Mouse (Mus musculus) CH12.LX (cell line): ENCODE measurements at regions not wholly inside any gene's neighbourhood (a gene's known extent, or its start where the extent isn't known, plus 50 kb on each side); places are given as distances from the start of the nearest gene placed in this dataset.

Source experiments
- DNase-seq: peaks from one replicate; pipeline ENCODE4 v3.0.0-alpha.2; 2013; ENCODE audit errors: extremely low read depth
- H3K27ac ChIP-seq: 2 replicates; pipeline ENCODE4 v1.5.1; 2012; ENCODE audit warnings: low read depth, mild to moderate bottlenecking, control low read depth, moderate library complexity; ENCODE audit not compliant: insufficient read depth
- H3K27me3 ChIP-seq: replicated peaks from 2 replicates; pipeline ENCODE3; 2012; ENCODE audit warnings: inconsistent platforms
- H3K36me3 ChIP-seq, 2 experiments: replicated peaks in 1 of 2; 2 replicates each; pipeline versions ENCODE3 to v1.6.1; 2012; ENCODE audit warnings: inconsistent platforms in 1 of 2, low read length in 1 of 2, mild to moderate bottlenecking in 1 of 2, mixed read lengths in 1 of 2, moderate library complexity in 1 of 2; ENCODE audit not compliant: control insufficient read depth in 1 of 2, insufficient read depth in 1 of 2
- H3K4me1 ChIP-seq, 2 experiments: 2 replicates each; pipeline ENCODE4 v1.6.1; 2012; ENCODE audit warnings: inconsistent platforms in 1 of 2, moderate library complexity in 1 of 2; ENCODE audit not compliant: insufficient read depth in 2 of 2, control insufficient read depth in 1 of 2
- H3K4me2 ChIP-seq: 2 replicates; pipeline ENCODE4 v1.6.1; 2012; ENCODE audit warnings: low read depth, mild to moderate bottlenecking, control low read depth; ENCODE audit not compliant: poor library complexity, insufficient read depth, severe bottlenecking
- H3K4me3 ChIP-seq, 3 experiments: fragments of 150-350 bp in 1 of 3; sonication (generic) in 1 of 3; replicated peaks in 1 of 3; 2 replicates each; pipeline versions ENCODE3 to v1.5.1; 2011 to 2012; ENCODE audit warnings: low read depth in 2 of 3, low read length in 2 of 3, mild to moderate bottlenecking in 2 of 3, moderate library complexity in 2 of 3, control low read depth in 1 of 3, improper control_type of control experiment in 1 of 3, inconsistent platforms in 1 of 3, mixed read lengths in 1 of 3; ENCODE audit not compliant: poor library complexity in 1 of 3
- H3K79me2 ChIP-seq: replicated peaks from 2 replicates; pipeline ENCODE4 v1.6.1; 2012; ENCODE audit warnings: mild to moderate bottlenecking, moderate library complexity; ENCODE audit not compliant: control insufficient read depth, poor library complexity, insufficient read depth, severe bottlenecking; ENCODE audit errors: extremely low read depth
- H3K9ac ChIP-seq: 2 replicates; pipeline ENCODE4 v1.6.1; 2012; ENCODE audit warnings: low read depth, mild to moderate bottlenecking, control low read depth, moderate library complexity; ENCODE audit not compliant: insufficient read depth
- H3K9me3 ChIP-seq: replicated peaks from 2 replicates; pipeline ENCODE3; 2012; ENCODE audit warnings: low read length, inconsistent platforms, mixed read lengths
- BHLHE40 ChIP-seq: IDR thresholded peaks from 2 replicates; pipeline ENCODE4 v1.6.1; 2011; ENCODE audit warnings: mild to moderate bottlenecking, low read depth, low read length, improper control_type of control experiment
- CHD1 ChIP-seq: IDR thresholded peaks from 2 replicates; pipeline ENCODE4 v1.6.1; 2012; ENCODE audit warnings: low read depth, low read length, improper control_type of control experiment, inconsistent platforms
- CTCF ChIP-seq, 2 experiments: IDR thresholded peaks in 1 of 2; conservative IDR thresholded peaks in 1 of 2; 2 replicates each; pipeline ENCODE4 v1.5.1; 2011 to 2012; ENCODE audit warnings: low read depth in 2 of 2, low read length in 2 of 2, improper control_type of control experiment in 1 of 2, inconsistent platforms in 1 of 2, mild to moderate bottlenecking in 1 of 2, moderate library complexity in 1 of 2
- HCFC1 ChIP-seq: IDR thresholded peaks from 2 replicates; pipeline ENCODE4 v1.6.1; 2012; ENCODE audit warnings: low read depth, mild to moderate bottlenecking, inconsistent platforms, low read length, improper control_type of control experiment
- IRF4 ChIP-seq: IDR thresholded peaks from 2 replicates; pipeline ENCODE4 v1.6.1; 2014; ENCODE audit warnings: low read depth, mild to moderate bottlenecking, inconsistent platforms, low read length, improper control_type of control experiment
- JUN ChIP-seq: IDR thresholded peaks from 2 replicates; pipeline ENCODE4 v1.6.1; 2011; ENCODE audit warnings: low read depth, mild to moderate bottlenecking, low read length, improper control_type of control experiment, moderate library complexity; ENCODE audit not compliant: insufficient read depth
- JUND ChIP-seq: conservative IDR thresholded peaks from 2 replicates; pipeline ENCODE4 v1.6.1; 2011; ENCODE audit warnings: low read depth, low read length, improper control_type of control experiment
- MAFK ChIP-seq: IDR thresholded peaks from 2 replicates; pipeline ENCODE4 v1.6.1; 2011; ENCODE audit warnings: low read length, improper control_type of control experiment; ENCODE audit not compliant: insufficient replicate concordance
- MAZ ChIP-seq: IDR thresholded peaks from 2 replicates; pipeline ENCODE4 v1.6.1; 2012; ENCODE audit warnings: low read depth, mild to moderate bottlenecking, inconsistent platforms, low read length, improper control_type of control experiment, moderate library complexity
- MEF2A ChIP-seq: IDR thresholded peaks from 2 replicates; pipeline ENCODE4 v1.6.1; 2014; ENCODE audit warnings: low read depth, mild to moderate bottlenecking, inconsistent platforms, low read length, improper control_type of control experiment, borderline replicate concordance
- MYC ChIP-seq: IDR thresholded peaks from 2 replicates; pipeline ENCODE4 v1.6.1; 2011; ENCODE audit warnings: low read depth, mild to moderate bottlenecking, improper control_type of control experiment, low read length
- NRF1 ChIP-seq: IDR thresholded peaks from 2 replicates; pipeline ENCODE4 v1.6.1; 2014; ENCODE audit warnings: low read depth, mild to moderate bottlenecking, inconsistent platforms, low read length, improper control_type of control experiment, moderate library complexity
- PAX5 ChIP-seq: IDR thresholded peaks from 2 replicates; pipeline ENCODE4 v1.6.1; 2012; ENCODE audit warnings: low read length, inconsistent platforms, mixed read lengths
- RAD21 ChIP-seq: IDR thresholded peaks from 2 replicates; pipeline ENCODE4 v1.6.1; 2011; ENCODE audit warnings: low read depth, mild to moderate bottlenecking, low read length, improper control_type of control experiment, moderate library complexity
- SIN3A ChIP-seq: IDR thresholded peaks from 2 replicates; pipeline ENCODE4 v1.6.1; 2012; ENCODE audit warnings: low read length, improper control_type of control experiment, inconsistent platforms
- SMC3 ChIP-seq: IDR thresholded peaks from 2 replicates; pipeline ENCODE4 v1.6.1; 2011; ENCODE audit warnings: low read depth, low read length, improper control_type of control experiment
- TBP ChIP-seq: conservative IDR thresholded peaks from 2 replicates; pipeline ENCODE4 v1.6.1; 2011; ENCODE audit warnings: low read depth, low read length, improper control_type of control experiment
- TCF12 ChIP-seq: IDR thresholded peaks from 2 replicates; pipeline ENCODE4 v1.6.1; 2014; ENCODE audit warnings: low read depth, mild to moderate bottlenecking, inconsistent platforms, low read length, improper control_type of control experiment
- UBTF ChIP-seq: IDR thresholded peaks from 2 replicates; pipeline ENCODE4 v1.6.1; 2012; ENCODE audit warnings: low read depth, mild to moderate bottlenecking, inconsistent platforms, low read length, improper control_type of control experiment, moderate library complexity
- USF1 ChIP-seq: IDR thresholded peaks from 2 replicates; pipeline ENCODE4 v1.6.1; 2014; ENCODE audit warnings: low read depth, mild to moderate bottlenecking, inconsistent platforms, low read length, improper control_type of control experiment
- USF2 ChIP-seq: conservative IDR thresholded peaks from 2 replicates; pipeline ENCODE4 v1.6.1; 2011; ENCODE audit warnings: low read depth, low read length, improper control_type of control experiment
- ZC3H11A ChIP-seq: IDR thresholded peaks from 2 replicates; pipeline ENCODE4 v1.6.1; 2012; ENCODE audit warnings: low read depth, mild to moderate bottlenecking, inconsistent platforms, low read length, improper control_type of control experiment
- ZKSCAN1 ChIP-seq: IDR thresholded peaks from 2 replicates; pipeline ENCODE4 v1.6.1; 2012; ENCODE audit warnings: low read depth, inconsistent platforms, low read length, improper control_type of control experiment, borderline replicate concordance
- ZMIZ1 ChIP-seq: IDR thresholded peaks from 2 replicates; pipeline ENCODE4 v1.6.1; 2012; ENCODE audit warnings: low read depth, mild to moderate bottlenecking, inconsistent platforms, low read length, improper control_type of control experiment
- ZNF384 ChIP-seq: IDR thresholded peaks from 2 replicates; pipeline ENCODE4 v1.6.1; 2012; ENCODE audit warnings: low read depth, low read length, improper control_type of control experiment, inconsistent platforms
- dilution Hi-C: fragments of 300-500 bp; cut with MboI; formaldehyde crosslinking; loops from 2 replicates; pipeline ENCODE4 v1.14.3; 2020; ENCODE audit warnings: low sequenced_read_pairs; ENCODE audit not compliant: extremely low pct_unique_long_range_greater_than_20kb, extremely low pct_ligation_motif_present
- in situ Hi-C: fragments of 300-500 bp; cut with MboI; formaldehyde crosslinking; loops from 3 replicates; pipeline ENCODE4 v1.14.3; 2019; ENCODE audit warnings: low sequenced_read_pairs, low pct_ligation_motif_present, low pct_unique_long_range_greater_than_20kb, mixed read lengths

DNA sequence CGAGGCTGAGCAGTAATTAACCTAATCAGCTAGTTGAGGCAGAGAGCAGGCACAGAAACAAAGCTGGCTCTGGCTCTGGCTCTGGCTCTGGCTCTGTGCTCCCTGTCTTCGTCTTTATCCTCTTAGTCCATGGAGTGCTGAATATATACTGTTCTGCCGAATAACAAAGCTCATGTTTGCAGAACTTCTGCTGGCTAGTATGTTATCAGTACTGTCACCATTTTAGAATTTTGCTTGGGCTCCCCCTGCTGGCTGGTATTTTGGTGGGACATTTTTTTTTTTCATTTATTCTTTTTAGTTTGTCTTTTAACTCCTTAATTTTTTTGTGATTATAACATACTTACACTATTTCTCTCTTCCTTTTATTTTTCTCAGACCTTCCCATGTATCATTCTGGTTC is 77.8 kb upstream of the Slc39a10 start:
- peak overlapping the region; percentile 60; the same call in 1 of the 2 replicates for H3K4me2 ChIP-seq
- in situ Hi-C loops: no loop called here
- peak; percentile 48 for DNase-seq
- H3K79me2 ChIP-seq: no peaks in the 10 kb centered on the region
- H3K36me3 ChIP-seq: no peaks in the 10 kb centered on the region
- H3K27ac ChIP-seq: no peak overlapping the region
- no peaks in the 10 kb centered on the region for H3K27me3 ChIP-seq
- H3K9ac ChIP-seq: no peak overlapping the region
- H3K4me3 ChIP-seq: no peak overlapping the region
- 0 out of 4 replicates have a peak, but pooled peaks cover 0 to 2% of the 10 kb centered on the region in 2 experiments for H3K4me1 ChIP-seq
- dilution Hi-C loops: no loop called here
- H3K9me3 ChIP-seq: no peaks in the 10 kb centered on the region
- peak; percentile 82 for TF ChIP-seq SMC3
- 0 out of 2 replicates have a peak, but pooled peaks have one; percentile 14 for TF ChIP-seq TCF12
- TF ChIP-seq RAD21: peak; percentile 71
- peak; percentile 94 for TF ChIP-seq ZNF384
- no peak for TF ChIP-seq BHLHE40
- no peak for TF ChIP-seq MAZ
- no peak for TF ChIP-seq PAX5
- no peak for TF ChIP-seq HCFC1
- peak; percentile 42 for TF ChIP-seq ZC3H11A
- TF ChIP-seq SIN3A: no peak
- peak; percentile 7 to 77; a peak in 2 of 4 replicates for TF ChIP-seq CTCF (conservative IDR thresholded peaks at IDR 0.05 in 1 of 2, IDR thresholded peaks at IDR 0.05 in 1 of 2; ENCODE audit: low read depth in 2 of 2, low read length in 2 of 2)

DNA sequence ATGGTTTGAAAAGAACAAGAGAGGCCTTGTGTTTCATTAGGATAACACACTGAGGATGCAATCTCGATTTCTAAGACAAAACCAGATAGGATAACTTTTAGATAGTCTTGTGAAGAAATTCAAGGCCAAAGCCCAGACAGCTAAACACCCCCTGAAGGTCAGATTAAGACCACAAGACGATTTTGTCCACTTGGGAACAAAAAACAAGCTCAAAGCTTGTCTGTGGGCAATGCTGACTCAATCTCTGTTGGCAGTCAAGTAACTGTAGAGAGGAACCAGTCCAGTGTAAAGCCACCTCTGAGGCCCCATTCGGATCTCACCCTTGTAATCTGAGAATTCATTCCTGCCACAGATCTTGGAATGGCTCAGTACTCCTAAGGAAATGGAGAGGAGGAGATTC is 75.7 kb upstream of the Slc39a10 start:
- no peaks in the 10 kb centered on the region for H3K27me3 ChIP-seq
- H3K4me1 ChIP-seq: 0 out of 4 replicates have a peak, but pooled peaks cover 0 to 2% of the 10 kb centered on the region in 2 experiments
- no peak for DNase-seq
- no peak overlapping the region for H3K4me3 ChIP-seq
- H3K9me3 ChIP-seq: no peaks in the 10 kb centered on the region
- H3K27ac ChIP-seq: no peak overlapping the region
- TF ChIP-seq JUN (no peak), SMC3 (no peak), MAFK (no peak), USF2 (no peak), SIN3A (no peak), ZMIZ1 (no peak), JUND (no peak), CHD1 (no peak), CTCF (conservative IDR thresholded peaks at IDR 0.05 in 1 of 2, IDR thresholded peaks at IDR 0.05 in 1 of 2; ENCODE audit: low read depth in 2 of 2, low read length in 2 of 2) (no peak), IRF4 (no peak), UBTF (no peak), ZKSCAN1 (no peak), TBP (no peak), HCFC1 (no peak), PAX5 (no peak), MEF2A (no peak), MYC (no peak), NRF1 (no peak), RAD21 (no peak), USF1 (no peak)
- no peak overlapping the region for H3K9ac ChIP-seq
- no peak overlapping the region for H3K4me2 ChIP-seq
- no peaks in the 10 kb centered on the region for H3K36me3 ChIP-seq
- H3K79me2 ChIP-seq: no peaks in the 10 kb centered on the region
- dilution Hi-C loops: no loop called here
- in situ Hi-C loops: no loop called here
